Comparison of ENCODE assay signal across 9 mouse cellular contexts in genomic region chr11:88715299-88715698, GRCm38 (mm10). TPM values are rescaled to one million over a fixed set of nuclear protein-coding genes. Genes with fewer than 3 reads are reported as not detected.
DNase-seq lines count a peak whose midpoint lies in the region; ATAC-seq and TF ChIP-seq lines count a peak whose summit lies in the region.
"Had no signal": no experiment of that assay in that cellular context is flagged by ENCODE, and none has a peak within 500 bp of the region (broad histone marks: within the 10 kb centered on the region; RNA-seq: fewer than 3 reads in every experiment).

No protein-coding gene starts in this region.

- in situ Hi-C loops in ES-E14 (cut with MboI; ENCODE audit: low sequenced_read_pairs in 2 of 2, unreplicated experiment in 2 of 2): no loop called here

- H3K36me3 ChIP-seq in heart, embryonic 13.5 days: peaks cover 35% of the 10 kb centered on the region
- peaks cover 17% of the 10 kb centered on the region for H3K36me3 ChIP-seq in ES-E14 (ENCODE audit: control insufficient read depth, insufficient read depth, low read length, poor library complexity, severe bottlenecking)
- H3K36me3 ChIP-seq in hindbrain, embryonic 13.5 days: peaks cover 21% of the 10 kb centered on the region
- peaks cover 24% of the 10 kb centered on the region for H3K36me3 ChIP-seq in midbrain, embryonic 14.5 days (ENCODE audit: control insufficient read depth, insufficient read depth, low read length)

- peaks cover 42% of the 10 kb centered on the region for H3K4me1 ChIP-seq in heart, embryonic 13.5 days
- H3K4me1 ChIP-seq in ES-E14 (ENCODE audit: control insufficient read depth in 2 of 2, insufficient read depth in 2 of 2, low read length in 2 of 2, poor library complexity in 1 of 2): peaks cover 3 to 8% of the 10 kb centered on the region in 2 experiments
- peaks cover 71% of the 10 kb centered on the region for H3K4me1 ChIP-seq in hindbrain, embryonic 13.5 days (replicated peaks)
- H3K4me1 ChIP-seq in midbrain, embryonic 14.5 days (ENCODE audit: control insufficient read depth, insufficient read depth, low read length): peaks cover 47% of the 10 kb centered on the region

- ATAC-seq in heart, embryonic 13.5 days (ENCODE audit: extremely low read depth, insufficient number of reproducible peaks, low FRiP score, low TSS enrichment): no peak
- ATAC-seq in hindbrain, embryonic 13.5 days (ENCODE audit: low FRiP score): no peak
- no peak for ATAC-seq in midbrain, embryonic 14.5 days (ENCODE audit: low FRiP score, low TSS enrichment)

- peak overlapping the region; percentile 99 for H3K9ac ChIP-seq in heart, embryonic 13.5 days
- peak overlapping the region; percentile 47; the same call in 1 of the 2 replicates for H3K9ac ChIP-seq in ES-E14 (ENCODE audit: insufficient read depth, low read depth, low read length, poor library complexity, severe bottlenecking)
- H3K9ac ChIP-seq in hindbrain, embryonic 13.5 days: peak overlapping the region; percentile 99
- peak overlapping the region; percentile 97; the same call in 1 of the 2 replicates for H3K9ac ChIP-seq in midbrain, embryonic 14.5 days (replicated peaks; ENCODE audit: low read length)

- H3K4me2 ChIP-seq in heart, embryonic 13.5 days: peak overlapping the region; percentile 95
- H3K4me2 ChIP-seq in hindbrain, embryonic 13.5 days: peak overlapping the region; percentile 92
- peak overlapping the region; percentile 94 for H3K4me2 ChIP-seq in midbrain, embryonic 14.5 days (ENCODE audit: low read length)

- DNase-seq in heart, adult 9 months (ENCODE audit: low spot score in 2 of 2): no peak
- no peak for DNase-seq in ES-E14 (ENCODE audit: low read depth, low spot score)
- no peak for DNase-seq in midbrain, embryonic 14.5 days
- no peak for DNase-seq in right cerebral cortex, adult 18-20 months
- no peak for DNase-seq in layer of hippocampus, adult 11-12 months (ENCODE audit: low spot score)
- DNase-seq in gastrocnemius, adult 8-10 months (ENCODE audit: low spot score in 2 of 2): no peak
- DNase-seq: adrenal gland, adult 8-10 months had no signal

- peak overlapping the region; percentile 85 for H3K4me3 ChIP-seq in heart, embryonic 13.5 days
- H3K4me3 ChIP-seq in ES-E14 (ENCODE audit: insufficient read depth in 1 of 2, low read depth in 1 of 2, low read length in 2 of 2, poor library complexity in 1 of 2, severe bottlenecking in 1 of 2): no peak overlapping the region
- H3K4me3 ChIP-seq in hindbrain, embryonic 13.5 days: peak overlapping the region; percentile 92
- peak overlapping the region; percentile 96 for H3K4me3 ChIP-seq in midbrain, embryonic 14.5 days (replicated peaks; ENCODE audit: low read depth, low read length)

- 51% methylated on average over 7 of the region's 7 CpGs for WGBS in heart, embryonic 13.5 days
- 16% methylated on average over 7 of the region's 7 CpGs for WGBS in hindbrain, embryonic 13.5 days
- WGBS in midbrain, embryonic 14.5 days: 20% methylated on average over 7 of the region's 7 CpGs

- H3K27ac ChIP-seq in heart, embryonic 13.5 days (replicated peaks): no peak overlapping the region
- no peak overlapping the region; the same call in 1 of the 2 replicates for H3K27ac ChIP-seq in ES-E14 (ENCODE audit: insufficient read depth, low read depth, low read length, poor library complexity, severe bottlenecking)
- peak overlapping the region; percentile 96 for H3K27ac ChIP-seq in hindbrain, embryonic 13.5 days
- peak overlapping the region; percentile 93; the same call in 1 of the 2 replicates for H3K27ac ChIP-seq in midbrain, embryonic 14.5 days (replicated peaks; ENCODE audit: low read depth, low read length)

- no peaks in the 10 kb centered on the region for H3K27me3 ChIP-seq in heart, embryonic 13.5 days (replicated peaks)
- H3K27me3 ChIP-seq in hindbrain, embryonic 13.5 days: no peaks in the 10 kb centered on the region
- no peaks in the 10 kb centered on the region for H3K27me3 ChIP-seq in midbrain, embryonic 14.5 days (ENCODE audit: control insufficient read depth, insufficient read depth, low read length)

- no peaks in the 10 kb centered on the region for H3K9me3 ChIP-seq in heart, embryonic 13.5 days
- H3K9me3 ChIP-seq in ES-E14 (ENCODE audit: control insufficient read depth, insufficient read depth, low read depth, low read length): no peaks in the 10 kb centered on the region
- no peaks in the 10 kb centered on the region for H3K9me3 ChIP-seq in hindbrain, embryonic 13.5 days
- H3K9me3 ChIP-seq in midbrain, embryonic 14.5 days (ENCODE audit: control insufficient read depth, low read length): no peaks in the 10 kb centered on the region

TF ChIP-seq in ES-E14, 5 proteins besides CTCF, POLR2A, EP300 and RAD21:
- TF ChIP-seq MAFK (IDR thresholded peaks at IDR 0.05; ENCODE audit: insufficient read depth, low read depth, low read length) (peak; percentile 94), HCFC1 (IDR thresholded peaks at IDR 0.05; ENCODE audit: borderline replicate concordance, insufficient read depth, low read length) (no peak), ZC3H11A (IDR thresholded peaks at IDR 0.05; ENCODE audit: borderline replicate concordance, low read depth, low read length) (no peak), CHD2 (IDR thresholded peaks at IDR 0.05; ENCODE audit: low read depth, low read length) (no peak), ZNF384 (IDR thresholded peaks at IDR 0.05; ENCODE audit: low read depth, low read length) (no peak)

RNA-seq across cellular contexts. Expression of gene Msi2, which starts 3.0 kb away (rescaled TPM):
- polyA plus RNA-seq in heart, embryonic 13.5 days (2015; fragmentation: Nextera tagmentation; extraction: Ambion mirVana): 16.2 and 18.8 TPM in 2 replicates
- total RNA-seq in ES-E14 (2012; rRNA removed): 66.4 and 94.8 TPM in 2 replicates
- polyA plus RNA-seq in hindbrain, embryonic 13.5 days (2015; fragmentation: Nextera tagmentation; extraction: Ambion mirVana): 36.6 and 41.0 TPM in 2 replicates
- 33.1 and 61.8 TPM in 2 replicates for polyA plus RNA-seq in midbrain, embryonic 14.5 days (2014; fragmentation: Nextera tagmentation; extraction: Ambion mirVana)
- total RNA-seq in gastrocnemius, adult 8-10 months (2022): 100 to 1,000 TPM; 150 to 209 (median 176) TPM

Comparison
In these comparisons a context has a peak if more than half of its experiments do, and no peak if none do; other contexts are left out.
1. H3K27ac ChIP-seq: peak in hindbrain, embryonic 13.5 days (single experiment) and midbrain, embryonic 14.5 days (single experiment); none in heart, embryonic 13.5 days (single experiment) and ES-E14 (single experiment).
2. H3K4me3 ChIP-seq: peak in heart, embryonic 13.5 days (single experiment), hindbrain, embryonic 13.5 days (single experiment) and midbrain, embryonic 14.5 days (single experiment); none in ES-E14 (0 of 2).
3. H3K9ac ChIP-seq: peak in every context shown above with its lines; median percentile 99 in heart, embryonic 13.5 days; 99 in hindbrain, embryonic 13.5 days; 97 in midbrain, embryonic 14.5 days; 47 in ES-E14.
4. Peak in every context shown above with its lines, with median percentiles within 50 percentile points of each other: H3K4me2 ChIP-seq.